Mouse (Mus musculus) cerebellum, adult 2 months (tissue): ENCODE data around the gene Ccdc40.
A peak's percentile ranks its signal among the peaks of the same experiment; 100 is the strongest.

Source experiments
- CTCF ChIP-seq: fragments of 200-500 bp; IDR thresholded peaks from 2 replicates; pipeline ENCODE4 v1.5.1; 2011; ENCODE audit warnings: low read depth, mild to moderate bottlenecking, control low read depth, low read length, moderate library complexity, borderline replicate concordance; ENCODE audit not compliant: insufficient read depth
- POLR2A ChIP-seq: fragments of 200-500 bp; IDR thresholded peaks from 2 replicates; pipeline ENCODE4 v1.6.1; 2011; ENCODE audit warnings: low read length, control low read depth, borderline replicate concordance; ENCODE audit not compliant: insufficient read depth

DNA sequence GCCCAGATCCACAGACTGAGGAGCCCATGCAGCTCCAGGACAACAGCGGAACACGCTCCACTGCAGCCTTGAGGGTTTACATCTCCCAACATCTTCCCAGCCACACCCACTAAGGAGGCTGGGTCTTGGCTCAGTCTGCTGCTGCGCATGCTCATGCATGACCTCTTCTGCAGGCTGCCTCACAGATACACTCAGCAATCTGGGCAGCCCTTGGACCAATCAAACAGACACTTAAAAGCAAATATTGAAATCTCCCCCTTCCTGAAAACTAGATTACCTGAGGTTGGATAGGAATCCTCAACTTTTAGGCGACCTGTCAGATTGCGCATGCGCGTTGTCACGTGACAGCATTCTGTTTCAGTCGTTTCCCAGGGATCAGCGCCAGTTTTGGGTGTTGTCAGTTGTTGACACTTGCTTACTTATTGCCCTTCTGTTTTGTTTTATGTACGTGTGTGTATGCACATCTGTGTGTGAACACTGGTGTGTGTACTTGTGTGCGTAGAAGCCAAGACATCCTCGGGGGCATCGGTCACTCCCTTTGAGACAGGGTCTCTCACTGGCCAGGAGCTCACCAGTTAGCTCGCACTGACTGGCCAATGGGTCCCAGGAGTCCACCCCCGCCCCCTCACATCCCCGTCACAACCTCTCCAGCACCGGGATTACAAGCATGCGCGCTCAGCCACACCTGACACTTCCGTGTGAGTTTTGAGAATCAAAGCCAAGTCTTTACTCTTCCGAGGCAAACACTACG is 30.4 kb downstream of the Ccdc40 start:
- no peak for TF ChIP-seq CTCF
- TF ChIP-seq POLR2A, result peak; percentile 65; the same call in 1 of the 2 replicates
